Mouse (Mus musculus): ENCODE results near the gene Cux1.

DNA sequence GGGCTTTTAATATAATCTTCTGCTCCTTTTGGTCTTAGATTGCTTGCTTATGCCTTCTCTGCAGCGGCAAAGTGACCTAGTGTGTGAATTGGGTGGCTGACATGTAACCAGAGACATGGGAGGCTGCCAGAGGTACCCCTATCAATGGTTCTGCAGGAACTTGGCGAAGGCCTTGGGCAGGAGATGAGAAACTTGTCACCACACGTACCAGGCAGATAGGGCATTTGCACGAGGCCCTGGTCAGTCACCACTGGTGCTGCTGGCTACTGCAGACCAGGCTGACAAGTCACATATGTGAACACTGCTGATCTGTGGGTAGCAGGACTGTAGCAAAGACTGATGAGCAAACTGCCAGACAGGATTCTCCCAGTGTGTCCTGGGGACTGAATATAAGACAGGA, 231.6 kb downstream of the Cux1 start:
- TF ChIP-seq CTCF (IDR thresholded peaks at IDR 0.05) (no peak), EP300 (IDR thresholded peaks at IDR 0.05; ENCODE audit: insufficient read depth, low read depth, low read length) (peak; percentile 49; the same call in 1 of the 2 replicates), POLR2A (IDR thresholded peaks at IDR 0.05; ENCODE audit: insufficient read depth, low read depth, low read length) (no peak)
